Mouse (Mus musculus): Measurements from ENCODE around the gene Gm17482. TPM values are rescaled to one million over a fixed set of nuclear protein-coding genes. Genes with fewer than 3 reads are reported as not detected.
"Not testable (repeated sequence)": the region's sequence is repeated elsewhere in the genome, so short reads cannot be mapped to it uniquely, and the experiment has no call there.

Gm17482 gene
- polyA plus RNA-seq, 1 experiment from 2014 or later = not detected

DNA sequence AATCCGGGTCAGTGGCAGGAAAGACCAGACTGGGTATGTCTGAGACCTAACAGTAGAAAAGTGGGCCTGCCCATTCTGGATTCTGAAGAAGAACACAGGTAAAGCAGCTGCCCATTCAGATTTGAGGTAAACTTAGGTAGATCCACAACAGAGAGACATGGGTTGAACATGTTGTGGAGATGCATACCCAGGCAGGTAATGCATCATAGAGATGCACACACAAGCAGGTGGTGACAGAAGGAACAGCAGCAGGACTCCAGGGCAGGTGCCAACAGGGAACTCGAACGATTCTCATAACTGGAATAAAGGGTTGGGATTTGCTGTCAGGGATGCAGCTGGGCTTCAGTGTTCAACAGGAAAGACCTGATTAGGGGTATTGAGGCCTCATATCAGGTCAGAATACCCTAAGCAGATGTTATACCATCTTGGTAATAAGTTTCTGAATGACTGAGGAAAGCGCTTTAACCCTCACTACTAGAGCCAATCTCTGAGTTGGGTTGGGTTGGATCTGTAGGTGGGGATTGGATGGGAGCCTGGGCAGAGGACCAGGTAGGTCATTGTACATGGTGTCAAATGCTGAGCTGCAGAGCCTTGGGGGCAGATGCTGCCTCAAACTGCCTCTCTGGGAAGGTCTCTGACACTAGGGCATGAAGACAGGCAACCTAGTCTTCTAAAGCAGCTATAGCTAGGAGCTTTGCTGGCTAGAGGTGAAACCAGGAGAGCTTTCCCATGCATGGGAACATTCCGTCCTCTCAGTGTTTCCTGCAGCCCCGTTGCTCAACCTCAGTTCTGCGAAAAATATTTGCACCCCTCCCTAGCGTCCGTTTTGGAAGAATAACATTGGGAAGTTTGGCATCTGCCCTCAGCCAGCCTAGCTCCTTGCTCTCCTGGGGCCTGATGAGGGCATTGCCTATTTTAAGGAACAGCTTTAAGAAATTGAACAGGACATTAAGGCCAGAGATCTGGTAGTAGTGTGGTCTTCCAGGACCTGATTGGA is 11.2 kb downstream of the Gm17482 start:
- Histone ChIP-seq H3K79me2 (ENCODE audit: inconsistent target) (no peaks in the 10 kb centered on the region), H3K36me3 (ENCODE audit: inconsistent target) (no peaks in the 10 kb centered on the region), H3K4me3 (ENCODE audit: inconsistent target) (no peak overlapping the region), H3K27ac (no peak overlapping the region)
- WGBS (ENCODE audit: missing documents) = 85% methylated on average over 9 of the region's 9 CpGs

DNA sequence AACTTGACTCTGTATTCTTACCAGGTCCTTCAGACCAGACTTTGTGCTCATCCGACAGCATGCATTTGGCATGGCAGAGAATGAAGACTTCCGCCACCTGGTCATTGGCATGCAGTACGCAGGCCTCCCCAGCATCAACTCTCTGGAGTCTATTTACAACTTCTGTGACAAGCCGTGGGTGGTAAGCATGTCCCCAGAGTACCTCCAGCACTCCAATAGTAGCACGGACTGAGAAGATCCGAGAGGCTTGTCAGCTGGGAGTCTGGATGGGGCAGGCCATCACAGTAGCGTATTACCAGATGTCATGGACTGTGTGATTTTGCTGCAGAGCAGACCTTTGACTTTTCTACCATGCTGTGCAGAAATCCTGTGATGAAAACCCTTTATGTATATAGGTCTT is 12.2 kb downstream of the Gm17482 start:
- WGBS (ENCODE audit: missing documents) = 94% methylated on average over 7 of the region's 7 CpGs
- Histone ChIP-seq H3K27ac (no peak overlapping the region), H3K36me3 (ENCODE audit: inconsistent target) (no peaks in the 10 kb centered on the region), H3K4me3 (ENCODE audit: inconsistent target) (no peak overlapping the region), H3K79me2 (ENCODE audit: inconsistent target) (no peaks in the 10 kb centered on the region)

DNA sequence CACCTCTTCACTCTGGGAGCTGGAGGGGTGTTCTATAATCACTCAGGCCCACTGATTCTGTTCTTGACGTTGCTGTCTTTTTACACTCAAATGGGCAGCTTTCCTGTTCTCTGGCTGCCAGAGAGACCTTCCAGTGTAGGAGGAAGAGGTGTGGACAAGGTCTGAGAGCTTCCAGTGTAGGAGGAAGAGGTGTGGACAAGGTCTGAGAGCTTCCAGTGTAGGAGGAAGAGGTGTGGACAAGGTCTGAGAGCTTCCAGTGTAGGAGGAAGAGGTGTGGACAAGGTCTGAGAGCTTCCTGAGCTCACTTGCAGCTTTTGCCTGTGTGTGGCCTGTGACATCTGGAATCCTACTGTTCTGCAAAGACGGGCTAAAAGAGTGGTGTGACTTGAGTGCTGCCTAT is 13.3 kb downstream of the Gm17482 start:
- WGBS (ENCODE audit: missing documents) = 42% methylated on average over 2 of the region's 2 CpGs
- H3K79me2 ChIP-seq (ENCODE audit: inconsistent target); H3K27ac ChIP-seq; H3K4me3 ChIP-seq (ENCODE audit: inconsistent target); H3K36me3 ChIP-seq (ENCODE audit: inconsistent target): not testable (repeated sequence)

DNA sequence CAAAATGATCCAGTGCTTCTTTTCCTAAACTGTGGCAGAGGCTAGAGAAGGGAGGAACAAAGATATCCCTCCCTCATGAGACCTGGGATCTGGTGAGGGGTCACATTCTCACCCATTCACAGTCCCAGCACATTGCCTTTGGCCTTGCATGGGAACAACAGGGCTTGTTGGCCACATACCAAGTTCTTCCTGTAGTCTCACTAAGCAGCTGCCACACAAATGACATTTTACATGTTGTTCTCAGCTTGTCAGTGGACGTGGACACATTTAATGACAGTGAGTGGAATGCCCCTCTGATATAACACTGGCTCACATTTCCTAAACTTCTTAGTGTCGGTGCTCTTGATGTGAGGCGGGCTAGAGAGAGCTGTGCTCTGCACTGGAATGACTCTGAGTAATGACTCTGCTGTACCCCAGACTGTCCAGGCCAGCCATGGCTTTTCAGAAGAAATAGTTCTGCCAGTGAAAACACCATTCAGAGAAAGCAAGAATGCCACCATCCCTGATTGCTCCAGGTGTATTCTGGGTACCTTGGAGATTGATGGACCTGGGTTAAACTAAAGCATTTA is 14.1 kb downstream of the Gm17482 start:
- H3K27ac ChIP-seq = no peak overlapping the region
- H3K4me3 ChIP-seq (ENCODE audit: inconsistent target) = no peak overlapping the region
- H3K79me2 ChIP-seq (ENCODE audit: inconsistent target) = no peaks in the 10 kb centered on the region
- WGBS (ENCODE audit: missing documents) = 94% methylated on average over 3 of the region's 3 CpGs
- no peaks in the 10 kb centered on the region for H3K36me3 ChIP-seq (ENCODE audit: inconsistent target)

DNA sequence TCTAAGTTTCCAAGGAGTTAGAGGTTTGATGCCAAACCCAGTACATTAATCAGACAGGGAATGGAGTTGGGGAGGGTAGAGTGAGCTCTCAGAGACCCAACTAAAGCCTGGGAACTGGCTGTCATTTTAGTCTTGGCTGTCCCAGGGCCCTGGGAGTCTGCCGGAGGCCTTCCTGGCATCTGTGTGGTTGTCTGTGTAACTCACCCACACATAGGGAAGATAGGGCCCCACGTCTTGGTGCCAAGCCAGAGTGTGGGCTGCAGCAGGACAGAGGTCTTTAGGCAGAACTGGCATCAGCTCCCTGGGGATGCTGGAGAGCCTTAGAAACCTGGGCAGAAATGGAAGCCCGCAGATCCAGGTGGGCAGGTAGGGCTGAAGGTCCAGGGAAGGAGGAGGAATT is 14.8 kb downstream of the Gm17482 start:
- 98% methylated on average over 3 of the region's 3 CpGs for WGBS (ENCODE audit: missing documents)
- no peaks in the 10 kb centered on the region for H3K36me3 ChIP-seq (ENCODE audit: inconsistent target)

DNA sequence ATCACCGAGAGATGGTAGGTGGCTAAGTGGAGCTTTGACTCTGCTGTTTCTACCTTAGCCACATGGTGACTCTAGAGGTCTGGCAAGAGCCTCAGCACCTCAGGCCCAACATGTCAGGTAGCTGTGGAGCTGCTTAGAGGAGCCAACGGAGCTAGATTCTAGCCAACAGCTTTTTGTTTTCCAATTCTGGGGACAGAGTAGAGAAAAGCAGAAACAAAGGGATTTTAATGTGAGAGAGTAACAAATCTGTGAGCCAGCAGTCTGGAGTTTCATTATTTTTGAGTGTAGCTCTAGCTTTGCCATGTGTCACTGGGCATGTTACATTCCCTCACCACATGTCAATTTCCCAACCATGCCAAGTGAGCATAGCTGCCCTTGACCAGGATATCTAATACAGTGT is 17.1 kb downstream of the Gm17482 start:
- H3K4me3 ChIP-seq (ENCODE audit: inconsistent target) = no peak overlapping the region
- 81% methylated on average over 2 of the region's 2 CpGs for WGBS (ENCODE audit: missing documents)
- no peaks in the 10 kb centered on the region for H3K79me2 ChIP-seq (ENCODE audit: inconsistent target)
- H3K36me3 ChIP-seq (ENCODE audit: inconsistent target) = no peaks in the 10 kb centered on the region
- H3K27ac ChIP-seq = no peak overlapping the region

More for the DNA sequence above, 14.8 kb downstream of the Gm17482 start:
- Histone ChIP-seq H3K79me2 (ENCODE audit: inconsistent target) (no peaks in the 10 kb centered on the region), H3K27ac (no peak overlapping the region), H3K4me3 (ENCODE audit: inconsistent target) (no peak overlapping the region)

DNA sequence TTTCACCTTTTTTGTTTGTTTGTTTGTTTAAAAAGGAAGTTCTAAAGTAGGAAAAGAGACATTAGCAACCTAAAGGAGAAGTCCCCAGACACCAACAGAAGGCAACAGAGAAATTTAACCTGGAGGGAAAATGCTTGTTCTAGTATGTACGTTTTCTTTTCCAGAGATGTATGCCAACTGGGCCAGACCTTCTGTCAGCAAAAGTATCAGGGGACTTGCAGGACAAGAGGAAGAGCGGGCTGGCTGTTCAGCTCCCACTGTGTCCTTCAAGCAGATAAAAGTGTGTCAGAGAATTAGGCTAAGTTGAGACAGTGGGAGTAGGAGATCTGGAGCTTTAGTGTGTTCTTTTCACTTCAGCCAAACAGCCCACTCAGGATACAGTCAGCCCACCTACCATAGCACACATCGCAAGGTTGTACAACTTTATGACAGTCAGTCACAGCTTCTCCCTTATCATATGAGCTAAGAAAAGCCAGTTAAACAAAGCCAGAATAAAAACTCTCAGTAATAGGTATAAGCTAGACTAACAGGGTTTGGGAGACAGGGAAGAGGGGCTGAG is 18.4 kb downstream of the Gm17482 start:
- WGBS (ENCODE audit: missing documents) = 98% methylated on average over 3 of the region's 3 CpGs
- Histone ChIP-seq H3K36me3 (ENCODE audit: inconsistent target) (no peaks in the 10 kb centered on the region), H3K4me3 (ENCODE audit: inconsistent target) (no peak overlapping the region), H3K79me2 (ENCODE audit: inconsistent target) (no peaks in the 10 kb centered on the region), H3K27ac (no peak overlapping the region)

DNA sequence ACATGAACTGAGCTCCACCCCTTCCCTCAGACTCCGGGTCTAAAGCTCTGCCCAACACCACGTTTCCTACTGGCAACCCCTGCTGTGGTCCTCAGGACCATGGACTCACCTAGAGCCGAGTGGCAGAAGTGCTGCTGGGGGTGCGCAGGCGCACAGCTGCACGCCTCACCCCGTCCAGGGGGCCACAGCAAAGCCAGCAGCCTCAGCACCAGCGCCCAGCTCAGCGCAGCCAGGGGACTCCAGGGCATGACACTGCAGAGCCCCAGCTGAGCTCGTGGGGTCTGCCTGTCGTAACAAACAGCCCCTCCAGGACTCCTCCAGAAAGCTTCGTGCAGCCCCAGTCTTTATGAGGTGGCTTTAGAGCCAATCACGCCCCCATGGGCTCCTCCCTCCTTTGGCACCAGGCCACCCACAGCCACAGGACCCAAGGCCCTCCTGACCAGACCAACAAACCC is 24.4 kb downstream of the Gm17482 start:
- Histone ChIP-seq H3K4me3 (ENCODE audit: inconsistent target) (no peak overlapping the region), H3K27ac (no peak overlapping the region)
- 24% methylated on average over 13 of the region's 13 CpGs for WGBS (ENCODE audit: missing documents)

DNA sequence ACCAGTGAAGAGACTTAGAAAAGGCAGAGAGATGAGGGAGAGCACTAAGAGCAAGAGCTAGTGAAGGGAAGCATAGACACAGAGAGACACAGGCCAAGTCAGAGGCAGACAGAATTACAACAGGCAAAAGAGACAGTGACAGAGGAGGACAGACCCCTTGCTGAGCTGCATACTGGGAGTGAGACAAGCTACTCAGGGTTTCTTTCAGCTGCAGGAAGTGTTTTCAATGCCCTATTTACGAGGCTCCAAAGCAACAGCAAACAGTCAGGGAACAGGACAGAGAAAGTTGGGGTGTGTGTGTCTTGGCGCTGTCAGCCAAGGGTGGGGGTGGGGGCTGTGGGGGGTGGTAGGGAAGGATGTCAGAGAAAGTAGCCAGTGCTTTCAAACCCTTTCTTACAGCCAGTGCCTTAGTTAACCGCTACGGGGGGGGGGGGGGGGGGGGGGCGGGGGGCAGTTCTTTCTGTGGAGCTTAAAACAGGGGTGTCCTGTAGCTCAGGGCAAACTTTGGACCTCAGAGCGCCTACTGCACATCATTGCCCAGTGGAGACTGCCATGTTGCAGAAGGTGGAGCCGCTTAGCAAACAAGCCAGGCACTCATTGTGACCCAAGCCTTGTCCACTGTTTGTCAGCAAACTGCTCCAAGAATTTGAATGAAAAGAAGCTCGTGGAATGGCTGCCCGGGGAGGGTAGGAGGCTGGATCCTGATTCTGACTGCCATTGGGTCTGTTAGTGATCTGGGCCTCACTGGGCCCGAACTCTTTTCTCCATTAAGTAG is 25.1 kb downstream of the Gm17482 start, which contains the start of gene Timp4:
Gene Timp4 (minus strand): TSS at position 107 of the 775 bp plus-strand sequence.
- 79% methylated on average over 7 of the region's 10 CpGs for WGBS (ENCODE audit: missing documents)
- no peaks in the 10 kb centered on the region for H3K79me2 ChIP-seq (ENCODE audit: inconsistent target)
- H3K4me3 ChIP-seq (ENCODE audit: inconsistent target) = no peak within 1 kb of the TSS
- H3K27ac ChIP-seq = no peak within 1 kb of the TSS
- H3K36me3 ChIP-seq (ENCODE audit: inconsistent target) = no peaks in the 10 kb centered on the region

More for the DNA sequence above, 24.4 kb downstream of the Gm17482 start:
- H3K36me3 ChIP-seq (ENCODE audit: inconsistent target) = no peaks in the 10 kb centered on the region
- no peaks in the 10 kb centered on the region for H3K79me2 ChIP-seq (ENCODE audit: inconsistent target)

DNA sequence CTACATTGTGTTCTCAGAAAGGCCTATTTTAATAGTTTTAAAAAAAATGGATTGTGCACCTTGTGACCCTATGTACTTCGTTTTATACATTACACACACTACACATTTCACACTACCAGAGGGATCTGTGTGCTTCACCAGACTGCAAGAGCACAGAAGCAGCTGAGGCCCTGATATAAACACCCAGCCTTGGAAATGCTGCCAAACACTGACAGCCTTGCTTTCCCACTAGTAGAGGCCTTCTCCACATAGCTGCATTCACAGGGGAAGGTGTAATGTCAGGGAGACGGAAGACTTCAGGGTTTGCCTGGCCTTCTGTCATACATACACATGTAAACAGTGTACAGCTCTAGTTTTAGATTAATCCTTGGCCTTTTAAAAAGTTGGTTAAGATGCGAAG is 28.0 kb downstream of the Gm17482 start:
- WGBS (ENCODE audit: missing documents) = 96% methylated on average over 3 of the region's 3 CpGs
- H3K79me2 ChIP-seq (ENCODE audit: inconsistent target) = no peaks in the 10 kb centered on the region
- H3K4me3 ChIP-seq (ENCODE audit: inconsistent target) = no peak overlapping the region
- H3K27ac ChIP-seq = no peak overlapping the region
- H3K36me3 ChIP-seq (ENCODE audit: inconsistent target) = no peaks in the 10 kb centered on the region

DNA sequence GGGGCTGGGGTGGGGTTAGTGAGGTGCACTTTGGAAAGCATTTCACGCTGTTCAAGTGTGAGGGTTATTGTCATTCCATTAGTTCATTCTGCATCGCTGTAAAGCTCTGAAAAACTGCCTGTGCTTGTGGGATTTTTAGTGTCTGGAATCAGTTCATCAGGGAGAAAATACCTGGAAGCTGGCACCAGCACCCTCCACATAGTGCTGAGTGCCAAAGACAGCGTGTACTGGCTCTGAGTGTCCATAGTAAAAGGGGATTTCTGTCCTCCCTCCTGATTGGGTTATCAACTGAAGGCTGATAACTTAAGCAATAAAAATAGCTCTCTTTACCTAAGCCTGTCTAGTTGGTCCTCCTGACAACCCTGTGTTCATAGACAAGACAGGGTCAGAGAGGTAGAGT is 33.4 kb downstream of the Gm17482 start:
- Histone ChIP-seq H3K36me3 (ENCODE audit: inconsistent target) (no peaks in the 10 kb centered on the region), H3K4me3 (ENCODE audit: inconsistent target) (no peak overlapping the region), H3K79me2 (ENCODE audit: inconsistent target) (no peaks in the 10 kb centered on the region), H3K27ac (no peak overlapping the region)
- 98% methylated on average over 3 of the region's 3 CpGs for WGBS (ENCODE audit: missing documents)

DNA sequence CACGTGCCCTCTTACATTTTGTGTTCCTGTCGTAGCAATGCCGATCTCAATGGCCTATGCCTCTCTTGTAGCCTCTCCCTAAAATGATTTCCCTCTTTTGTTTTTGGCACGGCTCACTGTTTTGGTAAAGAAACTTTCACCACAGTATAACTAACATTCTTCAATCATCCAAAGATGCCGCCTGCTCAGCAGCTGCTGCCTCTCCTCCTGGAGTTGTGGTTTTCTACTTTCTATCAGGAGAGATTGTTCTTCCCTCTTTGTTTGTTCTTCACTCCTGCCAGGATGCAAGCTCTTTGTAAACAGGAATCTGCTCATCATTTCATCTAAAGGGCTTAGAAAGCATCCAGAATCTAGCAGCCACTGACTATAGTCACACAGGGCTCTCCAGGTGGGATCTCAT is 39.6 kb downstream of the Gm17482 start:
- 79% methylated on average over 5 of the region's 5 CpGs for WGBS (ENCODE audit: missing documents)

DNA sequence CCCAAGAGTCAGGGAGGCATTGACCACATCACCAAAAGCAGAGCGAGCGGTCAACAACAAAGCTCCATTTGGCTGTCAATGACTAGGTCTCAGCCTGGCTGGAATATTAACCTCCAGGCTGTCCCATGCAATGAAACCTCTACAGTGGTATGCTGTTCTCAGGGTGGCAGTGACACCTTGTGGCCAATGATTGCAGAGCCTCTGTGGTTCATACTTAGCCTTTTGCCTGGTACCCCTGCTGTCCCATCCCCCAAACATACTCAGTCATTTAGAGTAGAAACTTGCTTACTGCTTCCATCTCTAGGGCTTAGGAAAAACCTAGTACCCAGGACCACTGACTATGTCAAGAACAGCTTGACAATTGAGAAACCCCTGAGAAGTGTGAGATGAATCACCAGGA is 40.8 kb downstream of the Gm17482 start:
- WGBS (ENCODE audit: missing documents) = 70% methylated on average over 2 of the region's 2 CpGs
- H3K27ac ChIP-seq = no peak overlapping the region

More for the DNA sequence above, 39.6 kb downstream of the Gm17482 start:
- Histone ChIP-seq H3K4me3 (ENCODE audit: inconsistent target) (no peak overlapping the region), H3K79me2 (ENCODE audit: inconsistent target) (no peaks in the 10 kb centered on the region), H3K27ac (no peak overlapping the region), H3K36me3 (ENCODE audit: inconsistent target) (no peaks in the 10 kb centered on the region)

More for the DNA sequence above, 40.8 kb downstream of the Gm17482 start:
- H3K79me2 ChIP-seq (ENCODE audit: inconsistent target) = no peaks in the 10 kb centered on the region
- no peak overlapping the region for H3K4me3 ChIP-seq (ENCODE audit: inconsistent target)
- no peaks in the 10 kb centered on the region for H3K36me3 ChIP-seq (ENCODE audit: inconsistent target)

All from macrophage (primary cell).